Mouse (Mus musculus): ENCODE data around the gene Olfr1065.
"Not testable (repeated sequence)": the region's sequence is repeated elsewhere in the genome, so short reads cannot be mapped to it uniquely, and the experiment has no call there.

DNA sequence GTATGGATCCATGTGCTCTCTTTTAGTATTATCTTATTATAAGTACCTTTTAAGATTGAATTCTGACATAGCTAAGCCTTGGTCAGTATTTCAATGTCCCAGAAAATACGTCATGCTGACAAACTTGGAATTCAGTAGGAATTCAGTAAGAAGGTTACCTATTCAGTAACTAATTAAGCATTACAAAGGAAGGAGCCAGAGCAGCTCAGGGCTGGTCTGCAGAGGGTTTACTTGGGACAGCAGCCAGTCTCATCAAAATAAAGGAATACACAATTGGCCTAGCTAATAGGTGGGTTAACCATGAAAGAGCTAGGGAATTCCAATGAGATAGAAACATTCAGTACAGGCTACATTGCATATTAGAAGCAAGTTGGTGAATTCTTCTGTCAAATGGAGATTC lies 8.3 kb downstream of the Olfr1065 start:
- TF ChIP-seq POLR2A (IDR thresholded peaks at IDR 0.05; ENCODE audit: control insufficient read depth, extremely low read depth, insufficient read depth, low read length, poor library complexity); CTCF (IDR thresholded peaks at IDR 0.05; ENCODE audit: borderline replicate concordance, control insufficient read depth, extremely low read depth, insufficient read depth, low read length, poor library complexity): not testable (repeated sequence)
